Mouse (Mus musculus) kidney, adult 2 months (tissue): ENCODE data around the gene Sh3bp4. TPM values are rescaled to one million over a fixed set of nuclear protein-coding genes. Genes with fewer than 3 reads are reported as not detected.
A peak's percentile ranks its signal among the peaks of the same experiment; 100 is the strongest.

ENCODE experiments used
- DNase-seq: peaks from one replicate; pipeline ENCODE4 v3.0.0; 2021
- H3K27ac ChIP-seq: fragments of 200-500 bp; 2 replicates; pipeline ENCODE4 v1.5.1; 2012; ENCODE audit warnings: low read depth, low read length, control low read depth, inconsistent platforms; ENCODE audit not compliant: insufficient read depth
- H3K27me3 ChIP-seq: fragments of 200-500 bp; replicated peaks from 2 replicates; pipeline ENCODE4 v1.6.1; 2012; ENCODE audit warnings: mild to moderate bottlenecking, moderate library complexity, low read length, inconsistent platforms; ENCODE audit not compliant: control insufficient read depth, insufficient read depth
- H3K36me3 ChIP-seq: fragments of 200-500 bp; 2 replicates; pipeline ENCODE4 v1.6.1; 2012; ENCODE audit warnings: mild to moderate bottlenecking, moderate library complexity, low read length, inconsistent platforms; ENCODE audit not compliant: control insufficient read depth, insufficient read depth
- H3K4me1 ChIP-seq: fragments of 200-500 bp; 2 replicates; pipeline ENCODE4 v1.6.1; 2011; ENCODE audit warnings: low read length; ENCODE audit not compliant: control insufficient read depth, insufficient read depth
- H3K4me3 ChIP-seq: fragments of 200-500 bp; 2 replicates; pipeline ENCODE4 v1.5.1; 2011; ENCODE audit warnings: mild to moderate bottlenecking, low read depth, low read length, control low read depth; ENCODE audit not compliant: insufficient read depth
- CTCF ChIP-seq: fragments of 200-500 bp; conservative IDR thresholded peaks from 2 replicates; pipeline ENCODE4 v1.5.1; 2011; ENCODE audit warnings: low read depth, mild to moderate bottlenecking, control low read depth, low read length, moderate library complexity, mixed read lengths; ENCODE audit not compliant: insufficient read depth, insufficient read length
- POLR2A ChIP-seq: fragments of 200-500 bp; IDR thresholded peaks from one replicate; pipeline ENCODE4 v1.6.1; 2011; ENCODE audit warnings: low read depth, low read length, control low read depth
- WGBS: fragments of 180-500 bp; shearing (Covaris S2); methylation state at CpG from one replicate; pipeline ENCODE4 v1.1.7; 2018; 5-methylcytosine and 5-hydroxymethylcytosine counted together
- polyA plus RNA-seq: library from polyadenylated mRNA; depleted of rRNA; stranded (reverse); fragments of >200 nt; gene quantifications from 2 replicates; pipeline ENCODE4 v1.2.3, GENCODE M21; 2012; rRNA removed

The Sh3bp4 gene
- 14.8 and 18.1 TPM in 2 replicates for polyA plus RNA-seq

GRCm38 (mm10) chr1:89070103-89070700 is at the start of gene Sh3bp4:
TSS of gene Sh3bp4 (plus strand) at chr1:89070415.
- Histone ChIP-seq H3K4me1 (peaks cover 7% of the 10 kb centered on the region; the same call in 1 of the 2 replicates), H3K4me3 (peak within 1 kb of the TSS; percentile 93), H3K27ac (peak within 1 kb of the TSS; percentile 78), H3K27me3 (no peaks in the 10 kb centered on the region), H3K36me3 (no peaks in the 10 kb centered on the region)
- under 1% methylated on average over 62 of the region's 63 CpGs for WGBS
- peak; percentile 100 for DNase-seq
- TF ChIP-seq POLR2A (no peak), CTCF (no peak)

- Histone ChIP-seq H3K27ac (no peak overlapping the region), H3K27me3 (no peaks in the 10 kb centered on the region), H3K36me3 (no peaks in the 10 kb centered on the region), H3K4me3 (no peak overlapping the region), H3K4me1 (peaks cover 18% of the 10 kb centered on the region)
- DNase-seq, result no peak
- no peak for TF ChIP-seq CTCF
- TF ChIP-seq POLR2A, result no peak
- WGBS, result 88% methylated on average over 7 of the region's 7 CpGs
Measured at GRCm38 (mm10) chr1:89022997-89023396, 47.2 kb upstream of the Sh3bp4 start.

GRCm38 (mm10) chr1:89024696-89025612 is 45.3 kb upstream of the Sh3bp4 start:
- Histone ChIP-seq H3K27ac (peak overlapping the region; percentile 90), H3K4me3 (no peak overlapping the region), H3K27me3 (no peaks in the 10 kb centered on the region), H3K4me1 (peaks cover 18% of the 10 kb centered on the region), H3K36me3 (no peaks in the 10 kb centered on the region)
- 44% methylated on average over 9 of the region's 9 CpGs for WGBS
- TF ChIP-seq CTCF, result no peak
- no peak for TF ChIP-seq POLR2A
- peak; percentile 31 for DNase-seq

- H3K27ac ChIP-seq, result peak overlapping the region; percentile 90
- WGBS, result 48% methylated on average over 1 of the region's 1 CpGs
- H3K4me3 ChIP-seq, result no peak overlapping the region
- no peaks in the 10 kb centered on the region for H3K36me3 ChIP-seq
- peaks cover 18% of the 10 kb centered on the region for H3K4me1 ChIP-seq
- peak; percentile 92 for DNase-seq
- no peaks in the 10 kb centered on the region for H3K27me3 ChIP-seq
- TF ChIP-seq CTCF (no peak), POLR2A (no peak)
Measured at GRCm38 (mm10) chr1:89026040-89026439, 44.2 kb upstream of the Sh3bp4 start.

- H3K36me3 ChIP-seq, result no peaks in the 10 kb centered on the region
- no peaks in the 10 kb centered on the region for H3K27me3 ChIP-seq
- DNase-seq, result no peak
- 68% methylated on average over 11 of the region's 11 CpGs for WGBS
- H3K4me3 ChIP-seq, result no peak overlapping the region
- H3K4me1 ChIP-seq, result peaks cover 25% of the 10 kb centered on the region
- no peak for TF ChIP-seq CTCF
- no peak for TF ChIP-seq POLR2A
- H3K27ac ChIP-seq, result no peak overlapping the region
Measured at GRCm38 (mm10) chr1:89029136-89029927, 40.9 kb upstream of the Sh3bp4 start.

GRCm38 (mm10) chr1:89033661-89034060 is 36.6 kb upstream of the Sh3bp4 start:
- DNase-seq, result no peak
- peak overlapping the region; percentile 63 for H3K27ac ChIP-seq
- 53% methylated on average over 8 of the region's 8 CpGs for WGBS

More at GRCm38 (mm10) chr1:89033661-89034060, 36.6 kb upstream of the Sh3bp4 start:
- H3K4me3 ChIP-seq, result no peak overlapping the region
- TF ChIP-seq CTCF (no peak), POLR2A (no peak)
- H3K36me3 ChIP-seq, result no peaks in the 10 kb centered on the region
- peaks cover 7% of the 10 kb centered on the region; the same call in 1 of the 2 replicates for H3K4me1 ChIP-seq
- no peaks in the 10 kb centered on the region for H3K27me3 ChIP-seq
